Mouse (Mus musculus): ENCODE data around the gene Cnih3. TPM values are rescaled to one million over a fixed set of nuclear protein-coding genes. Genes with fewer than 3 reads are reported as not detected.
A peak's percentile ranks its signal among the peaks of the same experiment; 100 is the strongest.

The Cnih3 gene
- polyA plus RNA-seq, 1 experiment = not detected

GRCm38 (mm10) chr1:181459431-181460105 lies 107.1 kb downstream of the Cnih3 start:
- WGBS = 79% methylated on average over 7 of the region's 7 CpGs
- Histone ChIP-seq H3K4me3 (ENCODE audit: extremely low read depth, insufficient read depth, insufficient read length) (no peak overlapping the region), H3K36me3 (ENCODE audit: control insufficient read depth, insufficient read depth, low read length) (no peaks in the 10 kb centered on the region), H3K4me1 (ENCODE audit: control insufficient read depth, insufficient read depth, insufficient read length) (no peaks in the 10 kb centered on the region), H3K27ac (ENCODE audit: insufficient read depth, low read length) (no peak overlapping the region), H3K27me3 (ENCODE audit: control insufficient read depth, insufficient read depth, low read length) (no peaks in the 10 kb centered on the region)
- DNase-seq (ENCODE audit: low read depth in 1 of 2, low spot score in 2 of 2) = no peak
- no peak for TF ChIP-seq POLR2A (IDR thresholded peaks at IDR 0.05; ENCODE audit: low read depth, low read length)
- TF ChIP-seq CTCF (IDR thresholded peaks at IDR 0.05; ENCODE audit: extremely low read depth, insufficient read depth, insufficient read length, insufficient replicate concordance) = no peak

- no peak overlapping the region for H3K27ac ChIP-seq (ENCODE audit: insufficient read depth, low read length)
- no peaks in the 10 kb centered on the region for H3K4me1 ChIP-seq (ENCODE audit: control insufficient read depth, insufficient read depth, insufficient read length)
- TF ChIP-seq CTCF (IDR thresholded peaks at IDR 0.05; ENCODE audit: extremely low read depth, insufficient read depth, insufficient read length, insufficient replicate concordance) (no peak), POLR2A (IDR thresholded peaks at IDR 0.05; ENCODE audit: low read depth, low read length) (no peak)
- 84% methylated on average over 2 of the region's 2 CpGs for WGBS
- H3K27me3 ChIP-seq (ENCODE audit: control insufficient read depth, insufficient read depth, low read length) = no peaks in the 10 kb centered on the region
- H3K4me3 ChIP-seq (ENCODE audit: extremely low read depth, insufficient read depth, insufficient read length) = no peak overlapping the region
- DNase-seq (ENCODE audit: low read depth in 1 of 2, low spot score in 2 of 2) = no peak
- H3K36me3 ChIP-seq (ENCODE audit: control insufficient read depth, insufficient read depth, low read length) = no peaks in the 10 kb centered on the region
Observed at GRCm38 (mm10) chr1:181460283-181460682, 107.9 kb downstream of the Cnih3 start.

- no peak for TF ChIP-seq CTCF (IDR thresholded peaks at IDR 0.05; ENCODE audit: extremely low read depth, insufficient read depth, insufficient read length, insufficient replicate concordance)
- no peaks in the 10 kb centered on the region for H3K36me3 ChIP-seq (ENCODE audit: control insufficient read depth, insufficient read depth, low read length)
- no peaks in the 10 kb centered on the region for H3K27me3 ChIP-seq (ENCODE audit: control insufficient read depth, insufficient read depth, low read length)
- DNase-seq (ENCODE audit: low read depth in 1 of 2, low spot score in 2 of 2) = no peak
- H3K4me1 ChIP-seq (ENCODE audit: control insufficient read depth, insufficient read depth, insufficient read length) = no peaks in the 10 kb centered on the region
- H3K27ac ChIP-seq (ENCODE audit: insufficient read depth, low read length) = no peak overlapping the region
- 81% methylated on average over 8 of the region's 8 CpGs for WGBS
- H3K4me3 ChIP-seq (ENCODE audit: extremely low read depth, insufficient read depth, insufficient read length) = no peak overlapping the region
Observed at GRCm38 (mm10) chr1:181461484-181461883, 109.1 kb downstream of the Cnih3 start.

- Histone ChIP-seq H3K4me3 (ENCODE audit: extremely low read depth, insufficient read depth, insufficient read length) (no peak overlapping the region), H3K27me3 (ENCODE audit: control insufficient read depth, insufficient read depth, low read length) (no peaks in the 10 kb centered on the region), H3K27ac (ENCODE audit: insufficient read depth, low read length) (no peak overlapping the region), H3K36me3 (ENCODE audit: control insufficient read depth, insufficient read depth, low read length) (no peaks in the 10 kb centered on the region), H3K4me1 (ENCODE audit: control insufficient read depth, insufficient read depth, insufficient read length) (no peaks in the 10 kb centered on the region)
- TF ChIP-seq CTCF (IDR thresholded peaks at IDR 0.05; ENCODE audit: extremely low read depth, insufficient read depth, insufficient read length, insufficient replicate concordance) (no peak), POLR2A (IDR thresholded peaks at IDR 0.05; ENCODE audit: low read depth, low read length) (no peak)
- DNase-seq (ENCODE audit: low read depth in 1 of 2, low spot score in 2 of 2) = no peak
- 42% methylated on average over 8 of the region's 8 CpGs for WGBS
Observed at GRCm38 (mm10) chr1:181462051-181462905, 109.8 kb downstream of the Cnih3 start.

GRCm38 (mm10) chr1:181462906-181463179 lies 110.4 kb downstream of the Cnih3 start:
- Histone ChIP-seq H3K4me1 (ENCODE audit: control insufficient read depth, insufficient read depth, insufficient read length) (no peaks in the 10 kb centered on the region), H3K36me3 (ENCODE audit: control insufficient read depth, insufficient read depth, low read length) (no peaks in the 10 kb centered on the region), H3K4me3 (ENCODE audit: extremely low read depth, insufficient read depth, insufficient read length) (no peak overlapping the region), H3K27me3 (ENCODE audit: control insufficient read depth, insufficient read depth, low read length) (no peaks in the 10 kb centered on the region), H3K27ac (ENCODE audit: insufficient read depth, low read length) (no peak overlapping the region)
- 87% methylated on average over 6 of the region's 6 CpGs for WGBS
- no peak for TF ChIP-seq POLR2A (IDR thresholded peaks at IDR 0.05; ENCODE audit: low read depth, low read length)
- TF ChIP-seq CTCF (IDR thresholded peaks at IDR 0.05; ENCODE audit: extremely low read depth, insufficient read depth, insufficient read length, insufficient replicate concordance) = no peak
- no peak for DNase-seq (ENCODE audit: low read depth in 1 of 2, low spot score in 2 of 2)

GRCm38 (mm10) chr1:181465027-181465426 lies 112.6 kb downstream of the Cnih3 start:
- Histone ChIP-seq H3K4me3 (ENCODE audit: extremely low read depth, insufficient read depth, insufficient read length) (no peak overlapping the region), H3K27ac (ENCODE audit: insufficient read depth, low read length) (no peak overlapping the region), H3K4me1 (ENCODE audit: control insufficient read depth, insufficient read depth, insufficient read length) (no peaks in the 10 kb centered on the region), H3K36me3 (ENCODE audit: control insufficient read depth, insufficient read depth, low read length) (no peaks in the 10 kb centered on the region), H3K27me3 (ENCODE audit: control insufficient read depth, insufficient read depth, low read length) (no peaks in the 10 kb centered on the region)
- whole genome bisulfite sequencing = 46% methylated on average over 5 of the region's 5 CpGs
- no peak for TF ChIP-seq POLR2A (IDR thresholded peaks at IDR 0.05; ENCODE audit: low read depth, low read length)
- TF ChIP-seq CTCF (IDR thresholded peaks at IDR 0.05; ENCODE audit: extremely low read depth, insufficient read depth, insufficient read length, insufficient replicate concordance) = peak; percentile 27; the same call in 1 of the 2 replicates
- no peak for DNase-seq (ENCODE audit: low read depth in 1 of 2, low spot score in 2 of 2)

- Histone ChIP-seq H3K27me3 (ENCODE audit: control insufficient read depth, insufficient read depth, low read length) (no peaks in the 10 kb centered on the region), H3K4me1 (ENCODE audit: control insufficient read depth, insufficient read depth, insufficient read length) (no peaks in the 10 kb centered on the region), H3K4me3 (ENCODE audit: extremely low read depth, insufficient read depth, insufficient read length) (no peak overlapping the region), H3K27ac (ENCODE audit: insufficient read depth, low read length) (no peak overlapping the region), H3K36me3 (ENCODE audit: control insufficient read depth, insufficient read depth, low read length) (no peaks in the 10 kb centered on the region)
- 89% methylated on average over 6 of the region's 6 CpGs for WGBS
- DNase-seq (ENCODE audit: low read depth in 1 of 2, low spot score in 2 of 2) = no peak
- no peak for TF ChIP-seq POLR2A (IDR thresholded peaks at IDR 0.05; ENCODE audit: low read depth, low read length)
- TF ChIP-seq CTCF (IDR thresholded peaks at IDR 0.05; ENCODE audit: extremely low read depth, insufficient read depth, insufficient read length, insufficient replicate concordance) = no peak
Observed at GRCm38 (mm10) chr1:181466040-181466439, 113.6 kb downstream of the Cnih3 start.
